Mouse (Mus musculus): ENCODE results near the gene Supt7l. TPM values are rescaled to one million over a fixed set of nuclear protein-coding genes. Genes with fewer than 3 reads are reported as not detected.

Supt7l gene
- polyA plus RNA-seq, 1 experiment from 2014 or later: 14.5 TPM

- Histone ChIP-seq H3K4me1 (replicated peaks; ENCODE audit: control insufficient read depth, insufficient read depth, low read length) (0 out of 2 replicates have a peak, but pooled peaks cover 4% of the 10 kb centered on the region), H3K27me3 (replicated peaks; ENCODE audit: control insufficient read depth, insufficient read depth, low read length) (no peaks in the 10 kb centered on the region), H3K4me3 (ENCODE audit: low read depth, low read length) (no peak overlapping the region), H3K36me3 (ENCODE audit: control insufficient read depth, insufficient read depth, low read length) (peaks cover 29% of the 10 kb centered on the region), H3K27ac (ENCODE audit: low read depth) (peak overlapping the region; percentile 28; the same call in 1 of the 2 replicates), H3K9me3 (ENCODE audit: control insufficient read depth, low read length) (no peaks in the 10 kb centered on the region), H3K4me2 (ENCODE audit: low read length) (no peak overlapping the region), H3K9ac (ENCODE audit: low read length) (no peak overlapping the region)
- DNase-seq (ENCODE audit: low spot score) (peak; percentile 58), ATAC-seq (replicated peaks; ENCODE audit: low FRiP score, low TSS enrichment, low read depth) (no peak)
- 34% methylated on average over 7 of the region's 7 CpGs for WGBS
Observed at GRCm38 (mm10) chr5:31563905-31564304, 36.3 kb upstream of the Supt7l start.

GRCm38 (mm10) chr5:31563496-31563895 is 35.9 kb upstream of the Supt7l start:
- 6% methylated on average over 6 of the region's 6 CpGs for WGBS
- H3K9me3 ChIP-seq (ENCODE audit: control insufficient read depth, low read length): no peaks in the 10 kb centered on the region
- H3K36me3 ChIP-seq (ENCODE audit: control insufficient read depth, insufficient read depth, low read length): peaks cover 29% of the 10 kb centered on the region
- H3K4me2 ChIP-seq (ENCODE audit: low read length): no peak overlapping the region
- no peak overlapping the region for H3K9ac ChIP-seq (ENCODE audit: low read length)
- H3K4me3 ChIP-seq (ENCODE audit: low read depth, low read length): no peak overlapping the region
- ATAC-seq (replicated peaks; ENCODE audit: low FRiP score, low TSS enrichment, low read depth): 0 out of 2 replicates have a peak, but pooled peaks have one; percentile 50
- H3K27ac ChIP-seq (ENCODE audit: low read depth): peak overlapping the region; percentile 28; the same call in 1 of the 2 replicates
- peak; percentile 87 for DNase-seq (ENCODE audit: low spot score)
- H3K27me3 ChIP-seq (replicated peaks; ENCODE audit: control insufficient read depth, insufficient read depth, low read length): no peaks in the 10 kb centered on the region
- 0 out of 2 replicates have a peak, but pooled peaks cover 4% of the 10 kb centered on the region for H3K4me1 ChIP-seq (replicated peaks; ENCODE audit: control insufficient read depth, insufficient read depth, low read length)

- H3K36me3 ChIP-seq (ENCODE audit: control insufficient read depth, insufficient read depth, low read length): peaks cover 38% of the 10 kb centered on the region
- no peaks in the 10 kb centered on the region for H3K27me3 ChIP-seq (replicated peaks; ENCODE audit: control insufficient read depth, insufficient read depth, low read length)
- H3K4me2 ChIP-seq (ENCODE audit: low read length): no peak overlapping the region
- H3K9ac ChIP-seq (ENCODE audit: low read length): no peak overlapping the region
- ATAC-seq (replicated peaks; ENCODE audit: low FRiP score, low TSS enrichment, low read depth) (no peak), DNase-seq (ENCODE audit: low spot score) (no peak)
- H3K4me1 ChIP-seq (replicated peaks; ENCODE audit: control insufficient read depth, insufficient read depth, low read length): 0 out of 2 replicates have a peak, but pooled peaks cover 4% of the 10 kb centered on the region
- H3K27ac ChIP-seq (ENCODE audit: low read depth): no peak overlapping the region
- WGBS: 85% methylated on average over 7 of the region's 7 CpGs
- no peaks in the 10 kb centered on the region for H3K9me3 ChIP-seq (ENCODE audit: control insufficient read depth, low read length)
- no peak overlapping the region for H3K4me3 ChIP-seq (ENCODE audit: low read depth, low read length)
Observed at GRCm38 (mm10) chr5:31562036-31562666, 34.5 kb upstream of the Supt7l start.

- ATAC-seq (replicated peaks; ENCODE audit: low FRiP score, low TSS enrichment, low read depth) (no peak), DNase-seq (ENCODE audit: low spot score) (no peak)
- Histone ChIP-seq H3K36me3 (ENCODE audit: control insufficient read depth, insufficient read depth, low read length) (peaks cover 45% of the 10 kb centered on the region), H3K9me3 (ENCODE audit: control insufficient read depth, low read length) (no peaks in the 10 kb centered on the region), H3K27me3 (replicated peaks; ENCODE audit: control insufficient read depth, insufficient read depth, low read length) (no peaks in the 10 kb centered on the region), H3K9ac (ENCODE audit: low read length) (no peak overlapping the region), H3K4me3 (ENCODE audit: low read depth, low read length) (no peak overlapping the region), H3K4me1 (replicated peaks; ENCODE audit: control insufficient read depth, insufficient read depth, low read length) (0 out of 2 replicates have a peak, but pooled peaks cover 4% of the 10 kb centered on the region), H3K27ac (ENCODE audit: low read depth) (no peak overlapping the region), H3K4me2 (ENCODE audit: low read length) (no peak overlapping the region)
- 94% methylated on average over 2 of the region's 2 CpGs for WGBS
Observed at GRCm38 (mm10) chr5:31560352-31560751, 32.7 kb upstream of the Supt7l start.

GRCm38 (mm10) chr5:31559401-31559800 is 31.8 kb upstream of the Supt7l start:
- Histone ChIP-seq H3K4me3 (ENCODE audit: low read depth, low read length) (no peak overlapping the region), H3K4me2 (ENCODE audit: low read length) (no peak overlapping the region), H3K27ac (ENCODE audit: low read depth) (no peak overlapping the region), H3K27me3 (replicated peaks; ENCODE audit: control insufficient read depth, insufficient read depth, low read length) (no peaks in the 10 kb centered on the region), H3K36me3 (ENCODE audit: control insufficient read depth, insufficient read depth, low read length) (peaks cover 54% of the 10 kb centered on the region), H3K4me1 (replicated peaks; ENCODE audit: control insufficient read depth, insufficient read depth, low read length) (0 out of 2 replicates have a peak, but pooled peaks cover 4% of the 10 kb centered on the region), H3K9me3 (ENCODE audit: control insufficient read depth, low read length) (no peaks in the 10 kb centered on the region), H3K9ac (ENCODE audit: low read length) (no peak overlapping the region)
- 58% methylated on average over 1 of the region's 1 CpGs for WGBS
- no peak for DNase-seq (ENCODE audit: low spot score)
- no peak for ATAC-seq (replicated peaks; ENCODE audit: low FRiP score, low TSS enrichment, low read depth)

- H3K27ac ChIP-seq (ENCODE audit: low read depth): no peak overlapping the region
- no peaks in the 10 kb centered on the region for H3K9me3 ChIP-seq (ENCODE audit: control insufficient read depth, low read length)
- no peaks in the 10 kb centered on the region for H3K4me1 ChIP-seq (replicated peaks; ENCODE audit: control insufficient read depth, insufficient read depth, low read length)
- no peak overlapping the region for H3K4me2 ChIP-seq (ENCODE audit: low read length)
- no peak overlapping the region for H3K4me3 ChIP-seq (ENCODE audit: low read depth, low read length)
- DNase-seq (ENCODE audit: low spot score) (no peak), ATAC-seq (replicated peaks; ENCODE audit: low FRiP score, low TSS enrichment, low read depth) (no peak)
- H3K9ac ChIP-seq (ENCODE audit: low read length): no peak overlapping the region
- H3K36me3 ChIP-seq (ENCODE audit: control insufficient read depth, insufficient read depth, low read length): peaks cover 94% of the 10 kb centered on the region
- WGBS: 89% methylated on average over 2 of the region's 2 CpGs
- no peaks in the 10 kb centered on the region for H3K27me3 ChIP-seq (replicated peaks; ENCODE audit: control insufficient read depth, insufficient read depth, low read length)
Observed at GRCm38 (mm10) chr5:31535228-31535627, 7.6 kb upstream of the Supt7l start.

GRCm38 (mm10) chr5:31528560-31528959 is 953 bp upstream of the Supt7l start:
- no peak for ATAC-seq (replicated peaks; ENCODE audit: low FRiP score, low TSS enrichment, low read depth)
- peaks cover 49% of the 10 kb centered on the region for H3K36me3 ChIP-seq (ENCODE audit: control insufficient read depth, insufficient read depth, low read length)

GRCm38 (mm10) chr5:31527117-31527680 is 408 bp downstream of the Supt7l start:
- peaks cover 46% of the 10 kb centered on the region for H3K36me3 ChIP-seq (ENCODE audit: control insufficient read depth, insufficient read depth, low read length)
- peak; percentile 45; the same call in 1 of the 2 replicates for ATAC-seq (replicated peaks; ENCODE audit: low FRiP score, low TSS enrichment, low read depth)
- peak overlapping the region; percentile 87 for H3K4me2 ChIP-seq (ENCODE audit: low read length)
- 3% methylated on average over 40 of the region's 40 CpGs for WGBS
- H3K9me3 ChIP-seq (ENCODE audit: control insufficient read depth, low read length): no peaks in the 10 kb centered on the region
- H3K27me3 ChIP-seq (replicated peaks; ENCODE audit: control insufficient read depth, insufficient read depth, low read length): no peaks in the 10 kb centered on the region
- H3K4me3 ChIP-seq (ENCODE audit: low read depth, low read length): peak overlapping the region; percentile 99
- peaks cover 14% of the 10 kb centered on the region for H3K4me1 ChIP-seq (replicated peaks; ENCODE audit: control insufficient read depth, insufficient read depth, low read length)
- DNase-seq (ENCODE audit: low spot score): no peak
- peak overlapping the region; percentile 81 for H3K27ac ChIP-seq (ENCODE audit: low read depth)
- H3K9ac ChIP-seq (ENCODE audit: low read length): peak overlapping the region; percentile 81

More at GRCm38 (mm10) chr5:31528560-31528959, 953 bp upstream of the Supt7l start:
- 48% methylated on average over 2 of the region's 2 CpGs for WGBS
- Histone ChIP-seq H3K4me2 (ENCODE audit: low read length) (no peak overlapping the region), H3K27ac (ENCODE audit: low read depth) (no peak overlapping the region), H3K9me3 (ENCODE audit: control insufficient read depth, low read length) (no peaks in the 10 kb centered on the region), H3K4me3 (ENCODE audit: low read depth, low read length) (no peak overlapping the region), H3K4me1 (replicated peaks; ENCODE audit: control insufficient read depth, insufficient read depth, low read length) (peaks cover 14% of the 10 kb centered on the region), H3K27me3 (replicated peaks; ENCODE audit: control insufficient read depth, insufficient read depth, low read length) (no peaks in the 10 kb centered on the region), H3K9ac (ENCODE audit: low read length) (no peak overlapping the region)
- no peak for DNase-seq (ENCODE audit: low spot score)
